Mouse (Mus musculus): Measurements from ENCODE around the gene Kif24. TPM values are rescaled to one million over a fixed set of nuclear protein-coding genes. Genes with fewer than 3 reads are reported as not detected.

Kif24 gene
- polyA plus RNA-seq, 1 experiment = 0.44 TPM

GRCm38 (mm10) chr4:41498921-41499391 lies 34.3 kb upstream of the Kif24 start:
- TF ChIP-seq CTCF (conservative IDR thresholded peaks at IDR 0.05; ENCODE audit: insufficient read depth, insufficient read length, low read depth, low read length) (no peak), POLR2A (IDR thresholded peaks at IDR 0.05; ENCODE audit: low read depth, low read length) (no peak)
- Histone ChIP-seq H3K27me3 (replicated peaks; ENCODE audit: control insufficient read depth, insufficient read depth, low read length) (no peaks in the 10 kb centered on the region), H3K27ac (ENCODE audit: insufficient read depth, low read depth, low read length) (no peak overlapping the region), H3K4me1 (ENCODE audit: control insufficient read depth, insufficient read depth, low read length) (peaks cover 33% of the 10 kb centered on the region; the same call in 1 of the 2 replicates), H3K4me3 (ENCODE audit: insufficient read depth, low read depth, low read length) (no peak overlapping the region), H3K36me3 (ENCODE audit: control insufficient read depth, insufficient read depth, low read length) (no peaks in the 10 kb centered on the region)
- peak; percentile 92 for DNase-seq
- WGBS = 26% methylated on average over 43 of the region's 43 CpGs

- H3K4me3 ChIP-seq (ENCODE audit: insufficient read depth, low read depth, low read length) = no peak overlapping the region
- TF ChIP-seq CTCF (conservative IDR thresholded peaks at IDR 0.05; ENCODE audit: insufficient read depth, insufficient read length, low read depth, low read length) = no peak
- TF ChIP-seq POLR2A (IDR thresholded peaks at IDR 0.05; ENCODE audit: low read depth, low read length) = no peak
Measured at GRCm38 (mm10) chr4:41497995-41498845, 33.5 kb upstream of the Kif24 start.

GRCm38 (mm10) chr4:41497579-41497978 lies 32.9 kb upstream of the Kif24 start:
- Histone ChIP-seq H3K36me3 (ENCODE audit: control insufficient read depth, insufficient read depth, low read length) (no peaks in the 10 kb centered on the region), H3K4me3 (ENCODE audit: insufficient read depth, low read depth, low read length) (no peak overlapping the region), H3K4me1 (ENCODE audit: control insufficient read depth, insufficient read depth, low read length) (peaks cover 42% of the 10 kb centered on the region), H3K27me3 (replicated peaks; ENCODE audit: control insufficient read depth, insufficient read depth, low read length) (no peaks in the 10 kb centered on the region), H3K27ac (ENCODE audit: insufficient read depth, low read depth, low read length) (no peak overlapping the region)
- TF ChIP-seq POLR2A (IDR thresholded peaks at IDR 0.05; ENCODE audit: low read depth, low read length) = no peak
- TF ChIP-seq CTCF (conservative IDR thresholded peaks at IDR 0.05; ENCODE audit: insufficient read depth, insufficient read length, low read depth, low read length) = no peak
- WGBS = 37% methylated on average over 34 of the region's 34 CpGs
- no peak for DNase-seq

More at GRCm38 (mm10) chr4:41497995-41498845, 33.5 kb upstream of the Kif24 start:
- H3K36me3 ChIP-seq (ENCODE audit: control insufficient read depth, insufficient read depth, low read length) = no peaks in the 10 kb centered on the region
- no peak for DNase-seq
- WGBS = 47% methylated on average over 72 of the region's 72 CpGs
- H3K27me3 ChIP-seq (replicated peaks; ENCODE audit: control insufficient read depth, insufficient read depth, low read length) = no peaks in the 10 kb centered on the region
- H3K27ac ChIP-seq (ENCODE audit: insufficient read depth, low read depth, low read length) = no peak overlapping the region
- H3K4me1 ChIP-seq (ENCODE audit: control insufficient read depth, insufficient read depth, low read length) = peaks cover 39% of the 10 kb centered on the region

GRCm38 (mm10) chr4:41497046-41497445 lies 32.4 kb upstream of the Kif24 start:
- Histone ChIP-seq H3K36me3 (ENCODE audit: control insufficient read depth, insufficient read depth, low read length) (no peaks in the 10 kb centered on the region), H3K4me3 (ENCODE audit: insufficient read depth, low read depth, low read length) (no peak overlapping the region), H3K27ac (ENCODE audit: insufficient read depth, low read depth, low read length) (no peak overlapping the region), H3K4me1 (ENCODE audit: control insufficient read depth, insufficient read depth, low read length) (peaks cover 42% of the 10 kb centered on the region), H3K27me3 (replicated peaks; ENCODE audit: control insufficient read depth, insufficient read depth, low read length) (no peaks in the 10 kb centered on the region)
- peak; percentile 91 for DNase-seq
- no peak for TF ChIP-seq POLR2A (IDR thresholded peaks at IDR 0.05; ENCODE audit: low read depth, low read length)
- no peak for TF ChIP-seq CTCF (conservative IDR thresholded peaks at IDR 0.05; ENCODE audit: insufficient read depth, insufficient read length, low read depth, low read length)
- WGBS = 57% methylated on average over 5 of the region's 5 CpGs

- no peak overlapping the region for H3K4me3 ChIP-seq (ENCODE audit: insufficient read depth, low read depth, low read length)
- no peak for TF ChIP-seq POLR2A (IDR thresholded peaks at IDR 0.05; ENCODE audit: low read depth, low read length)
- no peak for TF ChIP-seq CTCF (conservative IDR thresholded peaks at IDR 0.05; ENCODE audit: insufficient read depth, insufficient read length, low read depth, low read length)
- no peak for DNase-seq
- no peaks in the 10 kb centered on the region for H3K27me3 ChIP-seq (replicated peaks; ENCODE audit: control insufficient read depth, insufficient read depth, low read length)
- 74% methylated on average over 11 of the region's 11 CpGs for WGBS
- H3K27ac ChIP-seq (ENCODE audit: insufficient read depth, low read depth, low read length) = no peak overlapping the region
- H3K36me3 ChIP-seq (ENCODE audit: control insufficient read depth, insufficient read depth, low read length) = no peaks in the 10 kb centered on the region
- peaks cover 39% of the 10 kb centered on the region for H3K4me1 ChIP-seq (ENCODE audit: control insufficient read depth, insufficient read depth, low read length)
Measured at GRCm38 (mm10) chr4:41495850-41496249, 31.2 kb upstream of the Kif24 start.

GRCm38 (mm10) chr4:41495076-41495475 lies 30.4 kb upstream of the Kif24 start:
- H3K4me1 ChIP-seq (ENCODE audit: control insufficient read depth, insufficient read depth, low read length) = peaks cover 39% of the 10 kb centered on the region
- no peaks in the 10 kb centered on the region for H3K27me3 ChIP-seq (replicated peaks; ENCODE audit: control insufficient read depth, insufficient read depth, low read length)
- H3K36me3 ChIP-seq (ENCODE audit: control insufficient read depth, insufficient read depth, low read length) = no peaks in the 10 kb centered on the region
- WGBS = 88% methylated on average over 4 of the region's 4 CpGs
- H3K4me3 ChIP-seq (ENCODE audit: insufficient read depth, low read depth, low read length) = no peak overlapping the region
- no peak for DNase-seq
- TF ChIP-seq POLR2A (IDR thresholded peaks at IDR 0.05; ENCODE audit: low read depth, low read length) = no peak
- no peak for TF ChIP-seq CTCF (conservative IDR thresholded peaks at IDR 0.05; ENCODE audit: insufficient read depth, insufficient read length, low read depth, low read length)
- H3K27ac ChIP-seq (ENCODE audit: insufficient read depth, low read depth, low read length) = peak overlapping the region; percentile 13; the same call in 1 of the 2 replicates

- 0 out of 2 replicates have a peak overlapping the region, but pooled peaks have one; percentile 36 for H3K27ac ChIP-seq (ENCODE audit: insufficient read depth, low read depth, low read length)
- no peak overlapping the region for H3K4me3 ChIP-seq (ENCODE audit: insufficient read depth, low read depth, low read length)
- H3K27me3 ChIP-seq (replicated peaks; ENCODE audit: control insufficient read depth, insufficient read depth, low read length) = no peaks in the 10 kb centered on the region
- DNase-seq = peak; percentile 92
- H3K36me3 ChIP-seq (ENCODE audit: control insufficient read depth, insufficient read depth, low read length) = no peaks in the 10 kb centered on the region
- TF ChIP-seq CTCF (conservative IDR thresholded peaks at IDR 0.05; ENCODE audit: insufficient read depth, insufficient read length, low read depth, low read length) (no peak), POLR2A (IDR thresholded peaks at IDR 0.05; ENCODE audit: low read depth, low read length) (no peak)
- 19% methylated on average over 3 of the region's 3 CpGs for WGBS
- peaks cover 33% of the 10 kb centered on the region for H3K4me1 ChIP-seq (ENCODE audit: control insufficient read depth, insufficient read depth, low read length)
Measured at GRCm38 (mm10) chr4:41494378-41494777, 29.7 kb upstream of the Kif24 start.
